Mouse (Mus musculus) spleen, adult 2 months (tissue): ENCODE data around the gene Dnttip1.

Experiments used
- CTCF ChIP-seq: fragments of 200-500 bp; IDR thresholded peaks from 2 replicates; pipeline ENCODE4 v1.5.1; 2011; ENCODE audit warnings: mild to moderate bottlenecking, inconsistent platforms; ENCODE audit not compliant: insufficient read depth, insufficient read length, insufficient replicate concordance; ENCODE audit errors: extremely low read depth
- POLR2A ChIP-seq: fragments of 200-500 bp; IDR thresholded peaks from 2 replicates; pipeline ENCODE4 v1.6.1; 2011; ENCODE audit warnings: low read depth, low read length, inconsistent platforms

DNA sequence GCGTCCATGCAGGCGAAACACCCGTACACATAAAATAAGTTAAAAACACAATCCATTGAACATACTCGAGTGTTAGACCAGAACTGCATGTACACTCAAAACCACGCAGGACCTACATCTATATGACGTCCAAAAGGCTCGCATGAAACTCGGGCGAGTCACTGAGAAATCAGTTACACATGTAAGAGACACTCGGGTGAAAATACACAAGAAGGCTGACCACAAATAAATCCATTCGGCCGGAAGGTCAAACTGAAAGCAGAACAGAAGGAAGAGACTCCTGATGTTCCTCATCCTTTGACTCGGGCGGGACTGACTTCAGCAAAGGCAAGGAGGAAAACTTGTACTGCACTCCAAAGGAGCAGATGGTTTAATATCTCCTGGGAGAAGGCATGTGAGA lies 39.8 kb upstream of the Dnttip1 start:
- TF ChIP-seq CTCF (no peak), POLR2A (no peak)
